Mouse (Mus musculus): ENCODE data around the gene Hormad1. TPM values are rescaled to one million over a fixed set of nuclear protein-coding genes. Genes with fewer than 3 reads are reported as not detected.

The Hormad1 gene
- polyA plus RNA-seq, 1 experiment from 2014 or later, result not detected

GRCm38 (mm10) chr3:95520100-95520499, 39.4 kb upstream of the Hormad1 start:
- TF ChIP-seq CTCF (IDR thresholded peaks at IDR 0.05; ENCODE audit: low read depth) (no peak), EP300 (optimal IDR thresholded peaks at IDR 0.05) (no peak)
- no peak overlapping the region for H3K9ac ChIP-seq (ENCODE audit: low read length)
- no peak overlapping the region for H3K4me3 ChIP-seq (ENCODE audit: low read depth, low read length)
- 76% methylated on average over 3 of the region's 3 CpGs for WGBS
- H3K36me3 ChIP-seq (ENCODE audit: control insufficient read depth, insufficient read depth, low read length), result no peaks in the 10 kb centered on the region
- DNase-seq (ENCODE audit: low spot score) (no peak), ATAC-seq (ENCODE audit: low FRiP score, low TSS enrichment) (no peak)
- no peaks in the 10 kb centered on the region for H3K4me1 ChIP-seq (replicated peaks; ENCODE audit: control insufficient read depth, insufficient read depth)
- no peaks in the 10 kb centered on the region for H3K27me3 ChIP-seq (ENCODE audit: control insufficient read depth, insufficient read depth, low read length)
- H3K9me3 ChIP-seq (ENCODE audit: control insufficient read depth, low read length), result no peaks in the 10 kb centered on the region
- H3K4me2 ChIP-seq (replicated peaks; ENCODE audit: low read depth), result no peak overlapping the region
- H3K27ac ChIP-seq (replicated peaks), result no peak overlapping the region

- DNase-seq (ENCODE audit: low spot score) (no peak), ATAC-seq (ENCODE audit: low FRiP score, low TSS enrichment) (no peak)
- TF ChIP-seq CTCF (IDR thresholded peaks at IDR 0.05; ENCODE audit: low read depth) (no peak), EP300 (optimal IDR thresholded peaks at IDR 0.05) (no peak)
- Histone ChIP-seq H3K27me3 (ENCODE audit: control insufficient read depth, insufficient read depth, low read length) (no peaks in the 10 kb centered on the region), H3K27ac (replicated peaks) (no peak overlapping the region), H3K9me3 (ENCODE audit: control insufficient read depth, low read length) (no peaks in the 10 kb centered on the region), H3K36me3 (ENCODE audit: control insufficient read depth, insufficient read depth, low read length) (no peaks in the 10 kb centered on the region), H3K4me3 (ENCODE audit: low read depth, low read length) (no peak overlapping the region), H3K4me2 (replicated peaks; ENCODE audit: low read depth) (no peak overlapping the region), H3K4me1 (replicated peaks; ENCODE audit: control insufficient read depth, insufficient read depth) (no peaks in the 10 kb centered on the region), H3K9ac (ENCODE audit: low read length) (no peak overlapping the region)
- whole genome bisulfite sequencing, result 78% methylated on average over 10 of the region's 10 CpGs
These were observed 38.3 kb upstream of the Hormad1 start for GRCm38 (mm10) chr3:95521168-95521567.

DNA sequence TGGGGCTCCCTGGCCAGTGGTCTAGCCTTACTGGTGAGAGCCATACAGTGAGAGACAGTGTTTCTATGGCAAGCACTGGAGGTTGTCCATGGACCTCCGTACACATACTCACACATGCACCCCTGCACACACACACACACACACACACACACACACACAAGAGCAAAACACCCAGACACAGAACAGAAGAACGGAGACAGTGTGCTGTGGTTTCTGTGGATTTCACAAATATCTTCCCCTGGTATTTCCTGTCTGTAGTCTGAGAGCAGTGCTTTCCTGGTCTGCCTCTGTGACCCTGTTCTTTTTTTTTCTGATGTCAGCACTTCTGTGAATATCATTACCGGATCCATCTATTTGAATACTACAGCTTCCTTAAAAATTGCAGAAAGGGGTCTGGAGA, 35.8 kb upstream of the Hormad1 start:
- peak; percentile 28; the same call in 1 of the 2 replicates for ATAC-seq (ENCODE audit: low FRiP score, low TSS enrichment)
- no peak for TF ChIP-seq EP300 (optimal IDR thresholded peaks at IDR 0.05)
- TF ChIP-seq CTCF (IDR thresholded peaks at IDR 0.05; ENCODE audit: low read depth), result no peak
- H3K27ac ChIP-seq (replicated peaks), result no peak overlapping the region
- H3K4me2 ChIP-seq (replicated peaks; ENCODE audit: low read depth), result no peak overlapping the region
- H3K4me3 ChIP-seq (ENCODE audit: low read depth, low read length), result no peak overlapping the region
- no peak for DNase-seq (ENCODE audit: low spot score)
- H3K36me3 ChIP-seq (ENCODE audit: control insufficient read depth, insufficient read depth, low read length), result no peaks in the 10 kb centered on the region
- no peak overlapping the region for H3K9ac ChIP-seq (ENCODE audit: low read length)
- H3K27me3 ChIP-seq (ENCODE audit: control insufficient read depth, insufficient read depth, low read length), result no peaks in the 10 kb centered on the region
- H3K4me1 ChIP-seq (replicated peaks; ENCODE audit: control insufficient read depth, insufficient read depth), result no peaks in the 10 kb centered on the region
- H3K9me3 ChIP-seq (ENCODE audit: control insufficient read depth, low read length), result no peaks in the 10 kb centered on the region
- WGBS, result 55% methylated on average over 3 of the region's 3 CpGs

DNA sequence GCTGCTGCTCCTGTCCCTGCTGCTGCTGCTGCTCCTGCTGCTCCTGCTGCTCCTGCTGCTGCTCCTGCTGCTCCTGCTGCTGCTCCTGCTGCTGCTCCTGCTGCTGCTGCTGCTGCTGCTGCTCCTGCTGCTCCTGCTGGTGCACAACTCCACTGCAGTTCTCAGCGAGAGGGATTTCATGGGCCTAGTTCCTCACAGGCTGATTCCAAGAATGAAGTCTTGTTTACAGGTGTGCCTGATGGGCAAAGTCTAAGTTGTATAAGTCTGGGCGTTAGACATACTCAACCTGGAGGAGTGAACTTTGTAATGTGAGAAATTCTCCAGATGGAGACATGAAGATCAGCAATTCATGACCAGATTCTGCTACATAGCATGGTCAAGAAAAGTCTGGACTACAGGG, 34.8 kb upstream of the Hormad1 start:
- no peak overlapping the region for H3K9ac ChIP-seq (ENCODE audit: low read length)
- H3K9me3 ChIP-seq (ENCODE audit: control insufficient read depth, low read length), result no peaks in the 10 kb centered on the region
- TF ChIP-seq CTCF (IDR thresholded peaks at IDR 0.05; ENCODE audit: low read depth), result peak; percentile 35; the same call in 1 of the 2 replicates
- TF ChIP-seq EP300 (optimal IDR thresholded peaks at IDR 0.05), result no peak
- no peaks in the 10 kb centered on the region for H3K36me3 ChIP-seq (ENCODE audit: control insufficient read depth, insufficient read depth, low read length)
- no peak overlapping the region for H3K27ac ChIP-seq (replicated peaks)
- no peak overlapping the region for H3K4me2 ChIP-seq (replicated peaks; ENCODE audit: low read depth)
- H3K4me1 ChIP-seq (replicated peaks; ENCODE audit: control insufficient read depth, insufficient read depth), result no peaks in the 10 kb centered on the region
- DNase-seq (ENCODE audit: low spot score) (peak; percentile 68), ATAC-seq (ENCODE audit: low FRiP score, low TSS enrichment) (peak; percentile 86)
- WGBS, result 36% methylated on average over 2 of the region's 2 CpGs
- H3K4me3 ChIP-seq (ENCODE audit: low read depth, low read length), result no peak overlapping the region
- no peaks in the 10 kb centered on the region for H3K27me3 ChIP-seq (ENCODE audit: control insufficient read depth, insufficient read depth, low read length)

- Histone ChIP-seq H3K27ac (replicated peaks) (no peak overlapping the region), H3K9ac (ENCODE audit: low read length) (no peak overlapping the region), H3K27me3 (ENCODE audit: control insufficient read depth, insufficient read depth, low read length) (no peaks in the 10 kb centered on the region), H3K4me2 (replicated peaks; ENCODE audit: low read depth) (no peak overlapping the region), H3K9me3 (ENCODE audit: control insufficient read depth, low read length) (no peaks in the 10 kb centered on the region), H3K4me1 (replicated peaks; ENCODE audit: control insufficient read depth, insufficient read depth) (no peaks in the 10 kb centered on the region), H3K36me3 (ENCODE audit: control insufficient read depth, insufficient read depth, low read length) (no peaks in the 10 kb centered on the region), H3K4me3 (ENCODE audit: low read depth, low read length) (no peak overlapping the region)
- TF ChIP-seq EP300 (optimal IDR thresholded peaks at IDR 0.05) (no peak), CTCF (IDR thresholded peaks at IDR 0.05; ENCODE audit: low read depth) (no peak)
- no peak for ATAC-seq (ENCODE audit: low FRiP score, low TSS enrichment)
- no peak for DNase-seq (ENCODE audit: low spot score)
These were observed 33.4 kb upstream of the Hormad1 start for GRCm38 (mm10) chr3:95526111-95526510.

DNA sequence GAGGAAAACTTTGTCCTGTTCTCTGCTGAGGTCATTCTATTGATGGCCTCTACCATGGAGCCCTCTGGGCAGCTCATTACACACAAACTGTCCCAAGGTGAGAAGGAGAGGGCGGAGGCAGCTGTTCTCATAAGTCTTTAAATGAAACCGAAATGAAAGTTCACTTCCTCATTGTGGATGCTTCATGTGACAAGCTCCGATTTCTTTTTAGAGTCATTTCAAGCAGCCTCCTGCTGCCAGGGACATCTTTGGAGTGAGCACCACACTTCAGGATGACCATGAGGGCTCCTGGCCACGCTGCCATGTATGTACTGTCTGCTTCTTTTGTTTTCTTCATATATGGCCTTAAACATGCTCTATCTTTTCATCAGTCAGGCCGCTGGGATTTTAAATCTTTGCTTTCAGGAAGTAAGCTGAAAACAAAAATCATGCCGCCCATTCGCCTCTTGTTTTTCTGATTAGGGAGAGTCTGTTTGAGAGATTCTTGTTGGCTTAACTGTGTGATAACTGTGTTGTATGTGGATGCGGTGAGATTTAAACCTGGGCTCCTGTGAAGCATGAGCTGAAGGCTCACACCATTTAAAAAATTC, 32.8 kb upstream of the Hormad1 start, which contains the start of gene Ctss:
Gene Ctss, plus strand, starts transcription at position 165 of the 590 bp plus-strand sequence.
- no peak for ATAC-seq (ENCODE audit: low FRiP score, low TSS enrichment)
- Histone ChIP-seq H3K4me1 (replicated peaks; ENCODE audit: control insufficient read depth, insufficient read depth) (no peaks in the 10 kb centered on the region), H3K4me3 (ENCODE audit: low read depth, low read length) (no peak within 1 kb of the TSS), H3K9ac (ENCODE audit: low read length) (no peak within 1 kb of the TSS), H3K27me3 (ENCODE audit: control insufficient read depth, insufficient read depth, low read length) (no peaks in the 10 kb centered on the region), H3K9me3 (ENCODE audit: control insufficient read depth, low read length) (no peaks in the 10 kb centered on the region), H3K36me3 (ENCODE audit: control insufficient read depth, insufficient read depth, low read length) (no peaks in the 10 kb centered on the region), H3K27ac (replicated peaks) (no peak within 1 kb of the TSS), H3K4me2 (replicated peaks; ENCODE audit: low read depth) (no peak within 1 kb of the TSS)
- DNase-seq (ENCODE audit: low spot score), result no peak
- WGBS, result 74% methylated on average over 8 of the region's 8 CpGs
- TF ChIP-seq CTCF (IDR thresholded peaks at IDR 0.05; ENCODE audit: low read depth), result no peak
- no peak for TF ChIP-seq EP300 (optimal IDR thresholded peaks at IDR 0.05)

Measured in stomach, postnatal 0 days (tissue).